Mouse (Mus musculus): Measurements from ENCODE around the gene Zfp462.
"Not testable (repeated sequence)": the region's sequence is repeated elsewhere in the genome, so short reads cannot be mapped to it uniquely, and the experiment has no call there.

Gene Zfp462

DNA sequence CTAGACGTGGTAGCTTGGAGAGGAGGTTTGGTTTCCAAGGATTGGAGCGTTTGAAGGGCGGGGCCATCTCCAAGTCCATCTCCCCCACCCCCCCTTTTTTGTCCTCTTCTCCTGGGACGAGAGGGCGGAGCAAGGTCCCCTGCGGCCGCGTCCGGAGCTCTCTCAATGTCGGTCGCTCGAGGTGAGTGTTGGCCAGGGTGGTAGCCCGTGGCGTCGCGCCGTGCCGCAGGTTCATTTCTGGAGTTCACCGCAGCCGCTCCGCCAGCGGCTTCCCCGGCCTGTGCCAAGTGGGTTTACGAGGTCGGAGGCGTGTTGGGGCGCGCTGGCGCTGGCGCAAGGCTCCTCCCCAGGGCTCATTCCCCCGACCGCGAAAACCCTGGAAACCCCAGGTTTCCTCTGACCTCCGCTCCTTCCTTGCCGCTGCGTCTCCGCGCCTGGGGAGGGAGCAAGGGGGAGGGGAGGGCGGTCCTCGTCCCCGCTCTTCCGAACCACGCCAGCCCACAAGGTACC is at the start of gene Zfp462:
Gene Zfp462 (plus strand): TSS at position 128 of the 510 bp plus-strand sequence.
- DNase-seq (ENCODE audit: low spot score), result peak; percentile 28

DNA sequence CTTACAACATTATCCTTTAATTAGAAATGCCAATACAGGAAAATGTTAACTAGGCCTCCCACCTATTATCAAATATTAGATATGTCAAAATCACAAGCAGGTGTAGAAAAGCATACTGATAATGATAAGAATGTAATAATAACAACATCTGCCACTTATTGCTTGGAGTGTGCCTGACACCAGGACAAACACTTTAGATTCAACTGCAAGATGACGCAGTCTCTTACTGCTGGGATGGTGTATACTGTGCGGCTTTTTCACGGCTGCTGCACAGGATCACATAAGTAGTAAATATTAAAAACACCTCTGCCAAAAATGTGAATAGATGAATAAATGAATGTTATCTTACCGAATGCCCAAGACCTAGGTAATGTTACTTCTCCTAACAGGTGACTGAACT is 48.8 kb upstream of the Zfp462 start:
- no peak for DNase-seq (ENCODE audit: low spot score)

DNA sequence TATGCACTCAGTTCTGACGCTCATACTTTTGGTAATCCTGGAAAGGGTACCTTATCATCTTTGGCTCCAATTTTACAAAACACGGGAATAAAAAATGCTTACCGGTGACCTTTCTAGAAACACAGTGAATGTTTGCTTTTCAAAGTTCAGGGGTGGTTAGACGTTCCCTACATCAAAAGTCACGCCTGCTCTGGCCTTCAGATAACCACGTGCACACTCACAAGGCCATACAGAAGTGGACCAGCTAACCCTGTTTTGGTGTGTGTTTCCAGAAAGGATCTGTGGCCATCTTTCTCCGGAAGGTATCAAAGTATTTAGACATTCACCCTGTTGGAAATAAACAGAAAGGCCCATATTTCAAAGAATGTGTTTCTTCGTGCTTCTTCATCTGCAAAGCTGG is 40.2 kb upstream of the Zfp462 start:
- DNase-seq (ENCODE audit: low spot score), result no peak

DNA sequence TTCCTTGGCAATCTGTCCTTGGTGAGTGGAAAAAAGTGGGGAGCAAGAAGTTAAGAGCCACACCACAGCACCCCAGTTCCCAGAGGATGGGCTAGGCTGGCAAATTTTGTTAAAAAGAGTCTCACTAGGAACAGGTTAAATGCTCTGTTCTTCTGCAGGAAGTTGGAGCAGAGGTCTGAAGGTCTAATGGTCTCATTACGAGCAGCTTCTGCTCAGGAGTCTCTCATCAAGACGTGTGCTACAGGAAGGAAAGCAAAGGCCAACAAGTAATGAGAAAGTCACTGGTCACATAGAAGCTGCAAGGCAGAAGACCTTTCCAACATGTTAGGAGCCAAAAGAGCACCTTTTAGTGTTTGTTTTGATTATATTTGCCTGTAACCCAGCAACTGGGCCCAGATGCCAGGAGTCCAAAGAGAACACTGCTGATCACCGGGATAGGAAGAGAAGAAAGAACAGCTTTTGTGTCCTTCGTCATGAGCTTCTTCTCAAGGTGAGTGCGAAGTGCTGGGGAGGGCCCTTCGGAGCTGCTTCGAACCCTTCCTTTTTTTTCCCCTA is 39.4 kb upstream of the Zfp462 start:
- no peak for DNase-seq (ENCODE audit: low spot score)

DNA sequence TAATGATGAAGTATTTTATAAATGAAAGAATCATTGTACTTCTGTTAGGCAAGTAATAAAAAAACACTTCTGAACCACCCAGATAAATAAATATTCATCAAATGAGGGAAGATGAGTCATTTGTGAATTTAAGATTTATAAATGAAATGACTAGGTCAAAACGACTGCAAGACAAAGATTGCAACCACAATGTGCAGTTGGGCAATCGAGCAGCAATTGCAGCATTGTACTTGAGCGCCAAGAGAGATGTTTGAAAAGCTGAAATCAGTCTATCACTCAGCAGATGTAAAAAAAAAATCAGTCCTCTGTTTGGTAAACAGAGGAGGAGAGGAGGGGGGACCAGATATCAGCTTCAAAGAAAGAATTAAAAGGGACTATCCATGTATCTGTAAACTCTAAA is 34.5 kb upstream of the Zfp462 start:
- DNase-seq (ENCODE audit: low spot score), result no peak

DNA sequence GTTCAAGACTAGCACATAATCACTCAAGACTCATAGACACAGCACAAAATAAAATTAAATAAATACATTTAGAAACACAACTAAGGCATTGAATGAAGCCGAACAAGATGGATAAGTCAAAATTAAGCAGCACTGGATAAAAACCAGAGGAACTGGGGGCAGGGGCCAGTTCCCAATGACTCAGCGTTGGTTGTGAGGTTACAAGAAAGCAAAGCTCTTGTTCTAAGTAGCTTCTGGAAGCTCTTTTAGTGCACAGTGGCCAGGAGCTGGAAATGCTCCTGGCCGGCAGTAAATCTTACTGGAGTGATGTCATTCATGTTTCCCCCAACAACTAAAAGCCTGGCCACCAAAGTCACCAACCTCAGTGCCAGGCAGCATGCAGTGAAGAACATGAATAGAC is 26.6 kb upstream of the Zfp462 start:
- no peak for DNase-seq (ENCODE audit: low spot score)

DNA sequence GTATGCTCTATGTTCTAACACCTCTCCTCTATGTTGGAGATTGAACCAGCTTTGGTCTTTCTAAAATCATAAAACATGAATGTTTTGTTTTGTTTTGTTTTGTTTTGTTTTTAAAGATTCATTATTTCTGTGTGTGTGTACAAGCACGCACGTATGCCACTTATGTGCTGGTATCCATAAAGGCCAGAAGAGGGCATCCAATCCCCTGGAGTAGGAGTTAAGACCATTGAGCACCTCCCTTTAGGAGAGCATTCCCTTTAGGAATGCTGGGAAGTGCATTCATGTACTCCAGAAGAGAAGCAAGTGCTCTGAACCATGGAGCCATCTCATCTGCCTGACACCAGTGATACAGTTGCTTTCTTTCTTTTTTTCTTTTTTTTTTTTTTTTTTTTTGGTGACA is 21.5 kb upstream of the Zfp462 start:
- no peak for DNase-seq (ENCODE audit: low spot score)

DNA sequence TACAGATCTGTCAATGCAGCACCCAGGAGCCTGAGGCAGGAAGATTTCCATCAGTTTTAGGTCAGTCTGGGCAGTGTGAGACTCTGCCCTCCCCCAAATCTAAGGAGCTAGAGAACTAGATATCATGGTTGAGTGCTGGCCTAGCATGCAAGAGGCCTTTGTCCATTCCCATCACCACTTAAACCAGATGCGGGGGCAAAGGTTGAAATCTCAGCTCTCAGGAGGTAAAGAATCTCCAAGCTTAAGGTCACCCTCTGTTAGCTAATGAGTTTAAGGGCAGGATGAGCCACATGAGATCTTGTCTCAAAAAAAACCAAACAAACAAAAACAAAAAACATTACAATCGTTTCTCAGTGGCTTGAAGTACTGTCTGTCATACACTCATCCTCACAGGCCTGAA is 20.5 kb upstream of the Zfp462 start:
- no peak for DNase-seq (ENCODE audit: low spot score)

DNA sequence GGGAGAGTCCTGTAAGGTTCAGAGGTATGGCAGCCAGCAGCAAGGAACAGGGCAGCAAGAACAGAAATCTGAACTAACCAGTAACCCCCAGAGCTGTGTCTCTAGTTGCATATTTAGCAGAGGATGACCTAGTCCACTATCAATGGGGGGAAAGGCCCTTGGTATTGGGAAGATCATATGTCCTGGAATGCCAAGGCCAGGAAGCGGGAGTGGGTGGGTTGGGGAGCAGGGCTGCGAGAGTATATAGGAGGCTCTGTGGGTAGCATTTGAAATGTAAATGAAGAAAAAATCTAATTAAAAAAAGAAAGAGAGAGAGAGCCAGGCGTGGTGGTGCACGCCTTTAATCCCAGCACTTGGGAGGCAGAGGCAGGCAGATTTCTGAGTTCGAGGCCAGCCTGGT is 18.4 kb upstream of the Zfp462 start:
- not testable (repeated sequence) for DNase-seq (ENCODE audit: low spot score)

DNA sequence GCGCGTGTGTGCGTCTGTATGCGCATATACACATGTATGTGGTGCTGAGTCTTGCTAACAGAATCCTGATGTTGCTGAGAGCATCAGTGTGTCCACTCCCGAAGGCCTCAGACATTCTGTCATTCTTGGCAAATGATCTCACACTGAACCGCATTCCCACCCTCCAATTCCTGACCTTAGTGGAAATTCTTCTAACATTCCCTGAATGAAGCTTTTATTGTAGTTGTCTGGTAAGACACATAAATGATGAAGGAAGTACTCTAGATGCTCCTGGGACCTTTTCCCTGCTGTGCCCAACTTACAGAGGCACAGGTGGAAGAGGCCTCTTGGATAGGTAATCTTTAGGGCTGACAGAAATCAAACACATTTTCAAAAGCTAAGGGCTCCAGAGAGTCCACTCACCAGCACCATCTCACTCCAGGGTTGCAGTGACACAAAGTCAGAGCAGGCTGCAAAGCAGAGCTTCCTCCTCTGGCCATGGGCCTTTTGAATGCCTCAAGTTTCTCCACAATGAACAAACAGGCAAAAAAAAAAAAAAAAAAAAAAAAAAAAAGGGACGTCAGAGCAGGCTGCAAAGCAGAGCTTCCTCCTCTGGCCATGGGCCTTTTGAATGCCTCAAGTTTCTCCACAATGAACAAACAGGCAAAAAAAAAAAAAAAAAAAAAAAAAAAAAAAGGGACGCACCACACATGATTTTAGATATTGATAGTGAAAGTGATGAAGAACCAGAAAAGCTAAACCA is 17.4 kb upstream of the Zfp462 start:
- not testable (repeated sequence) for DNase-seq (ENCODE audit: low spot score)

DNA sequence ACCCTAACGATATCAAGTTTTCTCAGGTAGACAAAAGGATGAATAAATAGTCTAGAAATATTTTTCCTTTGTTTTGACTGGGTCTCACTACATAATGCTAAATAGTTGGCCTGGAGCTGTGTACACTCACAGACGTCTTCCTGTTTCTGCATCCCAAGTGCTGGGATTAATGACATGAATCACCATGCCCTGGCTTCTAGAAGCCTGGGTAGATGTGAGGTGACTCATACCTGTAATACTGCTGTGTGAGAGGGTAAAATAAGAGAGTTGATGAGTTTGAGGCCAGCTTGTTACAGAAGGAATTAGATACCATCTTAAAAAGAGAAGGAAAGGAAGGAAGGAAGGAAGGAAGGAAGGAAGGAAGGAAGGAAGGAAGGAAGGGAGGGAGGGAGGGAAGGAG is 15.2 kb upstream of the Zfp462 start:
- DNase-seq (ENCODE audit: low spot score), result no peak

DNA sequence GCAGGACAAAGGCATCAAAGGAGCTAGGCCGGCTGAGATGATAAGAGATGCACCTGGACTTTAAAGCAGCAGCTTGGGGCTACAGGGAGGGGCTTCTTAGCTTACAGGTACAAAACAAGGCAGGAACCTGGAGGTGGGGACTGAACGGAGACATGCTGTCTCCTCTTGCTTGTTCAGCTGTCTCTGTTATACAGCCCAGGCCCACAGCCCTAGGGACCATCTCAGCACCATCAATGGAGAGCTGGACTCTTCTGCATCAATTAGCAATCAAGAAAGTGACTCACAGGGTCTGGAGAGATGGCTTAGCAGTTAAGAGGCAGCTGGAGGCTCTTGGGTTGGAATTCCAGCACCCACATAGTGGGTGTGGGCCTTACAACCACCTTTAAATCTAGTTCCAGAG is 12.2 kb upstream of the Zfp462 start:
- no peak for DNase-seq (ENCODE audit: low spot score)

DNA sequence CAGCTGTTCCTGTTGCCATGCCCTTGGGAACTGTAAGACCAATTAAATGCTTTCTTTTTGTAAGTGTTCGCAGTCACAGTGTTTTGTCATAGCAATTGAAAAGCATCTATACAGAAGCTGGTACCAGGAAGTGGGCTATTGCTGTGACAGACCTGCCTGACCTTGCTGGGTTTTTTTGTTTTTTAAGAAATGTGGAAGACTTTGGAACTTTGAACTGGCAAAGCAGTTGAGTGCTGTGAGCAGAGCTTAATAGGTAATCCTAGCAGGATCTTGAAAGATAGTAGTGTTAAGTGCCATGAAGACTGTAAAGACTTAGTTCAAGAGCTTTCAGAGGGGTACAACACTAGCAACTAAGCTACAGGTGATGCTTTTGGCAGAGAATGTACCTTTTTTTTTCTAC is 7.7 kb upstream of the Zfp462 start:
- no peak for DNase-seq (ENCODE audit: low spot score)

DNA sequence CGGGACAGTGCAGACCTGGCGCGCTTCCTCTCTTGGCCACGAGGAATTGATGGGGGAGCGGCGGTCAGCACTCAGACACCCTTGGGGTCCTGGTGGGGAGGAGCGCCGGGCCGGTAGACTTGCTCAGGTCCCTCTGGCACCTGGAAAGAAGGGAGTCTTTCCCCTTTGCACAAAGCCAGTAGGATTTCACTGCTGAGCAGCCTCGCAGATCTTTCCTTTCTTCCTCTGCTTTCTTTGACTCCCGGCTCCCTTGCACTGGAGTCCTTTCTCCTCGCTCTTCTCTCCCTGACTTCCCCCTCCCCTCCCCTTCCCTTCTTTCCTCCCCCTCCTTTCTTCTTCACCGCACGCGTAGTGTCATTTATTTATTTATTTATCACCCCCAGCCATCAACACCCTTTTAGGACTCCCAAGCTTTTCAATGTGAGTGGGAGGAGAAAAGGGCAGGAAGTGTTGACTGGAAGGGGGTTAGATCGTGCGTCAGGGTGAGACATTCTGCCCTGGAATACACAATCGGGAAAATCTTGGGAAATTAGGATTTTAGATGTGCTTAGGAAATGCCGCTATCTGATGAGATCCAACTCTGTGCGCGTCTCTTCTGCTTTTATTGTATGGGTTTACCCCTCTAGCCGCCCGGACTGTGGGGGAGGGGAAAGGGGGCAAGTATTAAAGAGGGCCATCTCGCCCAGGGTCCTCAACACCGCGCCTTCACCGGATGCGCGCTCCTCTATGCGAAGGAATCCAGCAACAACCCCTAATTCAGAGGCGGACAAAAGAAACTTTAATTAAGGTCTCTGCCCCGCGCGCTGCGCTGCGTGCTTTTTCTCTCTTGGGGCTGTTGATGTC is 976 bp downstream of the Zfp462 start:
- no peak for DNase-seq (ENCODE audit: low spot score)

DNA sequence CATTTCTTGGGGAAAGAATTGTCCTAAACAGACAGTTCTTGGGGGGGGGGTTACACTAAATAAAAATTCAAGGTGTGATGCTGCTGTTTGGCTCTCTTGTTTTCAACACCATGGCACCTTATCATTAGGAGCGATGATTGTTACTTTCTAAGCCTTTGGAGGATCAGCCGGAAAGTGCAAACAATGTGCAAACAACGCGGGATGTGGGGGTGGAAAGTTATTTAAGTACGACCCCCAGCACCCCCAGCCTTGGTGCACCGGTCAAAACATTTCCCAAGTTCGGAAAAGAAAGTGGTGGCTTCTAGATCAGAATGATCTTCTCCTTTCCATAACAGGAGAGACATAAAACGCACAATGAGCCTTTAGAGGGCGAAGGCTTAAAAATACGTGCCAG is 1.8 kb downstream of the Zfp462 start:
- no peak for DNase-seq (ENCODE audit: low spot score)

DNA sequence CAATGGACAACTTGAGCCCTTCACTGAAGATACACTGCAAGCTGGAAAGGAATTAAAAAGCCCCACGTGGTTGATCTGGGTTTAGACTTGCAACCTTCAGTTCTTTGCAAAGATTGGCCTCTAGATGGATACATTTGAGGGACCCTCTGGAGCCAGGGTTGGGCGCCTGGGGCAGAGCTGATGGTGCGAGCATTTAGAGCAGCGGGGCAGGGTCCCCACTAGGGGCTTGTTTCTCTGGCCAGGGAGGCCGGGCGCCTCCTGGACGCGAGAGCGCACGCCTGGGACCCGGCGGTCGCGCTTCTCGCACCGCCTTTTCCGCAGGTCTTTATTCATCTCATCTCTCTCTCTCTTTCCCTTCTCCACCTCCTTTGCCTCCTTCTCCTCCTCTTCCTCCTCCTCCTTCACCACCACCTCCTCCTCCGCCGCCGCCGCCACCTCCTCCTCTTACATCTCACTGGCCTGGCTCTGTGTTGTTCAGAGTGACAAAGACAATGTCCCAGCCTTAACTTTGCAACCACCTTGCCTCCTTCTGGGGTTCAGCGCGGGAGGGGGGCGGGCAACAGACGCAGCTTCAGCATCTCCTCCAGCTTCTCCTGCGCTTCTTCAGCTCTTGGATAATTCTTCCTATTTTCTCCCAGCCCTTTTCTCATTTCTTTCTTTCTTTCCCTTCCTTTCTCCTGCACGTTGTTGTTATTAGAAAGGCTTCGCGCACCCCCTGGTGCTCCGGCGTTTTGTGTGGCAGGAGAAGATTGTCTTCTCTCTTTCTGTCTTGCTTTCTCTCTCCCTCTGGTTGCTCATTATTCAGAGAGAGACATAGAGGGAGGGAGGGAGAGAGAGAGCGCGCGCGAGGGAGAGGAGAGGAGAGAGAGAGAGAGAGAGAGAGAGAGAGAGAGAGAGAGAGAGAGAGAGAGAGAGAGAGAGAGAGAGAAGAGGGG is 2.5 kb downstream of the Zfp462 start:
- DNase-seq (ENCODE audit: low spot score), result peak; percentile 30

DNA sequence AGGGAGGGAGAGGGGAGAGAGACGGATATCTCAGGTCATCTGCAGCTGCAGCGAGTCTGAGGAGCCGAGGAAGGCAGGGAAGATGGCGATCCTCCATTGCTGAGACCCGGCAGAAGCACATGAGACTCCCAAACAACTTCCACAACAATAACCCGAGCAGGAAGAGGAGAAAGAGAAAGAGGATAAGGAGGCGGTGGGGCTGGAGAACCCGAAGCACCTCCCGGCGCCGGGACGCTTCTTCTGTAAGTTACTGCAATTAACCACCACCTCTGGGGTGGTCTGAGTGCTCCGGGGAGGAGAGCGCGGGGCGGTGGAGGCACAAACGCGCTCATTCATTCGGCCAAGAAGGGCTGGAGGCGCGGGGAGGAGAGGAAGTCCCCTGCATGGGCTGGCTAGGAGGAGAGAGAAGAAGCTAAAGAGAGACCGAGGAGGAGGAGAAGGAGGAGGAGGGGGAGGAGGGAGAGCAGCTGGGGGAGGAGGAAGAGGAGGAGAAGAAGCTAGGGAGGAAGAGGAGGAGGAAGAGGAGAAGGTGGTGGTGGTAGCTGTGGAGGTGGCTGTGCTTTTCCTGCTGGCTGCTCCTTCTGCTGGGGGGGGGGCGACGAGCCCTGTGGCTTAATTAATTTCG is 3.3 kb downstream of the Zfp462 start:
- peak; percentile 41 for DNase-seq (ENCODE audit: low spot score)

DNA sequence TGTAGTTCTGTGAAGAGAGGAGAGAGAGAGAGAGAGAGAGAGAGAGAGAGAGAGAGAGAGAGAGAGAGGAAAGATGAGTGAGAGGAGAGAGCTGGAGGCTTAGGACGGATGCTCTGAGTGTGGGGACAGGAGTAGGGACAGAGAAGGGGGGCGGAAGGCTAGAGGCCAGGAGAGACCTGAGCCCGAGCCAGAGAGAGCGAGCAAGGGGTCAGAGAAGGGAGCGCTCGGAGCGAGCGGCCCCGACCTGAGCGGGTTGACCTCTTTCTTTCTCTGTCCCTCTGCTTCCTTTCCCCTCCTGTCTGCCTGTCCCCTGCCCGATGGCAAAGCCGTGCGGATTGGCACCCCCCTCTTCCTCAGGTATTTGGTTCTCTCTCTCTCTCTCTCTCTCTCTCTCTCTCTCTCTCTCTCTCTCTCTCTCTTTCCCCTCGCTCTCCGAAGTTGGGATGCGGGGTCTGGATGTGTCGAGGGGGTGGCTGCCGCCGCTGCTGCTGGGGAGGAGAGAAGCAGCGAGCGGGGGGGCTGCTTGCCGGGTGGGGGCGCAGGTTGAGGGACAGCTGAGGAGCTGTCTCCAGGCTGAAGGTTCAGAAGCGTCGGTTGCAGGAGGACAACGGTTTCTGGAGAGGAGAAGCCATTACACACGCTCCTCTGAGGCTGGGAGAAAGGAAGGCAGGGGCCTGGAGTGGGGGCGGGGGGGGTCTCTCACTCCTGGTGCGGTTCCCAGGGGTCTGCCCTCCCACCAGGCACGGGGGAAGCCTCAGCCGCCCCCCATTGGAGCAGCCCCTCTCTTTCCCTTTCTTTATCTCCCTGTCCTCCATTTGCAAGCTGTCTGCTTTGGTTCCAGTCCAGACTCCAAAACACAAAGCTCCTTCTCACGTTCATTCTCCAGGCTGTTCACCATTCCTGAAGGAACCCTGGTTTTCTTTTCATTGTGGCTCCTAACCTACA is 4.0 kb downstream of the Zfp462 start:
- DNase-seq (ENCODE audit: low spot score), result no peak

DNA sequence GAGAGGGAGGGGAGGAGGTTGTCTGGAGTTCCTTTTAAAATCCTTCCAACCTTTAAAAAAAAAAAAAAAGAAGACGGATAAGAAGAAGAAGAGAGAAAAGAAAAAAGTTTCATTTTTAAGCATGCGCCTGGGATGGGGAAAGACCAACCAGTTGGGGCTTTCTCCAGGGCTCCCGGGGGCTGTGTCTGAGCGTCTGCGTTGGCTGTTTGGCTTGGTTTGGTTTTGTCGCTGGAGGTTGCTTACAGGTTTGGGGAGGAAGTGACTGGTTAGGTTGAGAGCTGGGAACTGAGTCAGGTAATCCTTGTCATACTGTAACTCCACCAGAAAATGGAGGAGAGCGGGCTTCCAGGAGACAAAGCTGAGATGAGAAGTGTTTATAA is 4.7 kb downstream of the Zfp462 start:
- no peak for DNase-seq (ENCODE audit: low spot score)

DNA sequence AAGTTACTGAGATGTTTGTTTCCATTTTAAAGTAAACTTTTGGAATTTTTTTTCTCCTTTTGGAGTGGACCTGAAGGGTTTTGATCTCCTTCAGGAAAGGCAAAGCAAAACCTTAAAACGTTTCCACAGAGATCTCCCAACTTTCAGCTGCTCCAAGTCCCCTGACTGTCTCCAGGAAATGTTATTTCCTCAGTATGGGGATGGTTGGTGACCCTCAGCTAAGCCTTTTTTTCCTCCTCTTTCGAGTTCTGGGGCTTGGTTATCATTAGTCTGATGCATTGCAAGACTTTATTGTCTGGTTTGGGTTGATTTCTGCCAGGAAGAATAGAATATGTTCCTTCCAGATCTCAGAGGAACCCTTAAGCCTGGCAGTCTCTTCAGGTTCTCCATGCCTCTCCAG is 5.3 kb downstream of the Zfp462 start:
- DNase-seq (ENCODE audit: low spot score), result no peak
